Mouse (Mus musculus) forebrain, postnatal 0 days (tissue): ENCODE measurements around the gene Rasgrp4. TPM values are rescaled to one million over a fixed set of nuclear protein-coding genes. Genes with fewer than 3 reads are reported as not detected.
"Not testable (repeated sequence)": the region's sequence is repeated elsewhere in the genome, so short reads cannot be mapped to it uniquely, and the experiment has no call there.

Experiments
- ATAC-seq: fragments of 200-750 bp; cut with Nextera tagmentation; 2 replicates; pipeline ENCODE4 v1.8.0; 2017; ENCODE audit warnings: mild to moderate bottlenecking, moderate library complexity
- DNase-seq: peaks from one replicate; pipeline ENCODE4 v3.0.0-alpha.2; 2015
- H3K27ac ChIP-seq: fragments of 300-500 bp; sonication (generic); 2 replicates; pipeline ENCODE4 v1.5.1; 2014; ENCODE audit warnings: low read depth, mild to moderate bottlenecking, antibody characterized with exemption, low read length, moderate library complexity, mixed read lengths
- H3K27me3 ChIP-seq: fragments of 300-500 bp; sonication (generic); 2 replicates; pipeline ENCODE4 v1.6.1; 2014; ENCODE audit warnings: mild to moderate bottlenecking, low read length, mixed read lengths; ENCODE audit not compliant: insufficient read depth
- H3K36me3 ChIP-seq: fragments of 300-500 bp; sonication (generic); 2 replicates; pipeline ENCODE4 v1.6.1; 2014; ENCODE audit warnings: mild to moderate bottlenecking, moderate library complexity; ENCODE audit not compliant: insufficient read depth
- H3K4me1 ChIP-seq: fragments of 300-500 bp; sonication (generic); 2 replicates; pipeline ENCODE4 v1.6.1; 2014; ENCODE audit warnings: antibody characterized with exemption; ENCODE audit not compliant: insufficient read depth
- H3K4me2 ChIP-seq: fragments of 300-500 bp; sonication (generic); 2 replicates; pipeline ENCODE4 v1.6.1; 2014; ENCODE audit warnings: low read depth, mild to moderate bottlenecking, moderate library complexity
- H3K4me3 ChIP-seq: fragments of 300-500 bp; sonication (generic); 2 replicates; pipeline ENCODE4 v1.5.1; 2014; ENCODE audit warnings: low read depth, low read length, mixed read lengths
- H3K9ac ChIP-seq: fragments of 300-500 bp; sonication (generic); 2 replicates; pipeline ENCODE4 v1.6.1; 2014; ENCODE audit warnings: mild to moderate bottlenecking
- H3K9me3 ChIP-seq: fragments of 300-500 bp; sonication (generic); 2 replicates; pipeline ENCODE4 v1.6.1; 2016; ENCODE audit warnings: low read length
- CTCF ChIP-seq: sonication (generic); IDR thresholded peaks from 2 replicates; pipeline ENCODE4 v1.5.1; 2016; ENCODE audit warnings: antibody characterized with exemption, control low read depth, low read depth
- WGBS: fragments of 180-500 bp; shearing (Covaris S2); extraction: QIAGEN DNeasy Blood & Tissue Kit; methylation state at CpG from one replicate; pipeline ENCODE4 v1.1.7; 2014; 5-methylcytosine and 5-hydroxymethylcytosine counted together
- polyA plus RNA-seq: library from polyadenylated mRNA; unstranded; fragments of >200 nt; fragmentation: Nextera tagmentation; extraction: Ambion mirVana; gene quantifications from 2 replicates; pipeline ENCODE4 v1.2.1, GENCODE M21; 2015
- total RNA-seq: library from RNA; depleted of rRNA; stranded (reverse); fragments of >200 nt; gene quantifications from 2 replicates; pipeline ENCODE4 v1.2.3, GENCODE M21; 2014; rRNA removed

Gene Rasgrp4
- total and polyA plus RNA-seq, 2 experiments from 2014 or later: 1.3 to 4.0 TPM

DNA sequence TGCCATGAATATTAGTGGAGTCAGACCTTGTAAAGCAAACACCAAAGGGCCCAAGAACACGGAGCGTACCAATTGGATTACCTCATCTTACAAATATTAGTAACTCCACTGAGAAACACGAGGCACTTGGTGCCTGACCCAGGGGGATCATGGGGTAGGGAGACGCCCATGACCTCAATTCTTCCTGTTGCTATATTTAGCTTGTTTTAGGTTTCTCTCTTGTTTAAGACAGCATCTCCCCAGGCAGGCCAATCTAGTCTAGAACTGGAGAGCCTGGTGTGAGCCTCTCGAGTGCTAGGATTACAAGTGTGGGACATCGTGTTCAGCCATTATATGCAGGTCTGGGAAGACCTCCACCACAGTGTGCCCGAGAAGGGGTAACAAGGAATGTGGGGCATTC, 44.7 kb downstream of the Rasgrp4 start:
- Histone ChIP-seq H3K4me1 (peaks cover 10% of the 10 kb centered on the region), H3K4me2 (peak overlapping the region; percentile 63), H3K9ac (no peak overlapping the region), H3K27me3 (peaks cover 2% of the 10 kb centered on the region; the same call in 1 of the 2 replicates), H3K27ac (no peak overlapping the region), H3K9me3 (no peaks in the 10 kb centered on the region), H3K4me3 (peak overlapping the region; percentile 80), H3K36me3 (peaks cover 24% of the 10 kb centered on the region)
- DNase-seq (no peak), ATAC-seq (no peak)
- TF ChIP-seq CTCF: no peak
- 47% methylated on average over 7 of the region's 7 CpGs for WGBS

DNA sequence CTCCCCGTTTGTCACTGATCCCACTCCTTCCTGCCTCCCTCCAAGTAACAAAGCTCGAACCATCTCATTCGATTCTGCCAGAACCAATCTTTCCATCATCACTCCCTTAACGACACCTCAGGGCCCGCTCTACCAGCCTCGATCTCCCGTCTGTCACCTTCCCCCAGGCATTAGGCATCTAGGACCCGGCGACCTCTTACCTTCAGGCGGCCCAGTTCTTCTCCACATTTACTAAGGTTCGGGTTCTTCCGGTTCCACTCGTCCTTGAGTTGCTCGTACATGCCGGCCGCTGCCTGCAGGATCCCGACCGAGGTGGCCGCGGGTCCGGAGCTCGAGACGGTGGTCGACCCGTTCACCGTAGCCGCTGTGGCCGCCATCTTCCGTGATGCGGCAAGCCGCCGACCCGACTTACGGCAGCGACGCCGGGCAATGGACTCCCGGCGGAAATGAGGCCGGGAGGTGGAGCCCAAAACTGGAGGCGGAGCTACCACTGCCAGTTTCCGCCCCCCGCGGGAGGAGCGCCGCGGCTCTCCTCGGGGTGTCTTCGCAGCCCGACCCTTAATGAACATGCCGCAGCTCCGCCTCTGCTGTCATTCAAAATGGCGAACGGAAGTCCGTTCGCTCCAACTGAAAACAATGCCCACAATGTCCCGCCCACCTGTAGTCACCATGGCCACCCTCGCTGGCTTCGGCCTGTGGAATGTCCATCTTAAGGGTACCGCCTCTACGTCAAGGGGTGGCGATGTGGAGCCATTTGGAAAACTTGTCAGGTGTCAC, 45.6 kb downstream of the Rasgrp4 start, which contains the start of gene Psmd8:
Gene Psmd8 (minus strand): TSS at position 625 of the 777 bp plus-strand sequence.
- peak within 1 kb of the TSS; percentile 80 for H3K4me3 ChIP-seq
- H3K27ac ChIP-seq: peak within 1 kb of the TSS; percentile 36
- peak within 1 kb of the TSS; percentile 72 for H3K9ac ChIP-seq
- under 1% methylated on average over 62 of the region's 62 CpGs for WGBS
- DNase-seq (peak; percentile 98), ATAC-seq (peak; percentile 97)
- H3K4me2 ChIP-seq: peak within 1 kb of the TSS; percentile 63
- no peaks in the 10 kb centered on the region for H3K27me3 ChIP-seq
- H3K4me1 ChIP-seq: peaks cover 10% of the 10 kb centered on the region
- H3K36me3 ChIP-seq: peaks cover 14% of the 10 kb centered on the region
- TF ChIP-seq CTCF: peak; percentile 63
- H3K9me3 ChIP-seq: no peaks in the 10 kb centered on the region

DNA sequence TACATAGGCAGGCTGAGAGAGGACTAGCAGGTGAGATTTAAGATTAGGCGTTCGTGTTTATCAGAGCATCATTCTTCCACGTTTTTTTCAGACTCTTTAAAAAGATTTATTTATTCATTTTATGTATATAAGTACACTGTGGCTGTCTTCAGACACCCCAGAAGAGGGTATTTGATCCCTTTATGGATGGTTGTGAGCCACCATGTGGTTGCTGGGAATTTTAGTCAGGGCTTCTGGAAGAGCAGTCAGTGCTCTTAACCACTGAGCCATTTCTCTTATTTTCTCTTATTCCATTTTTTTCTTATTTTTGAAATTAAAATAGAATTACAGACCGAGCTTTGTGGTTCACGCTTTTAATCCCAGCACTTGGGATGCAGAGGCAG, 46.2 kb downstream of the Rasgrp4 start:
- H3K4me2 ChIP-seq: peak overlapping the region; percentile 36
- peaks cover 9% of the 10 kb centered on the region for H3K36me3 ChIP-seq
- WGBS: 38% methylated on average over 5 of the region's 5 CpGs
- TF ChIP-seq CTCF: no peak
- H3K27me3 ChIP-seq: no peaks in the 10 kb centered on the region
- H3K27ac ChIP-seq: peak overlapping the region; percentile 36
- H3K4me1 ChIP-seq: peaks cover 10% of the 10 kb centered on the region
- no peak for DNase-seq
- no peaks in the 10 kb centered on the region for H3K9me3 ChIP-seq
- ATAC-seq: peak; percentile 49
- H3K4me3 ChIP-seq: peak overlapping the region; percentile 80
- H3K9ac ChIP-seq: peak overlapping the region; percentile 72; the same call in 1 of the 2 replicates

DNA sequence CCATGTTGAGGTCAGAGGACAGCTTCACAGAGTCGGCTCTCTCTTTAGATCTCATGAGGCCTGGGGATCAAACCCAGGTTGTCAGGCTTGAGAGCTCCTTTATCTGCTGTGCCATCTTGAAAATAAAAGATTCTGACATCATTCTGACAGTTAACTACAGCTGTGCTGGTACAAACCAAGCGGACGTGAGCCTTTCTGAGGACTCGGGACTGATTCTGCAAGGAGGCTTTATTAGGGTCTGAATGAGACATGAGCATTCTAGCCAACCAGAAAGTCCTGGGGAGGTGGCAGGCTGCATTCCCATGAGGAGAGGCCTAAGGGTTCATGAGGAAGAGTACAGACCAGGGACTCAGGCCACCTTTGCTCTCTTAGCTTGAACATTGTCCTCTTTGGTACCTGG, 46.7 kb downstream of the Rasgrp4 start:
- H3K4me1 ChIP-seq: peaks cover 10% of the 10 kb centered on the region
- not testable (repeated sequence) for H3K9me3 ChIP-seq, ATAC-seq, H3K9ac ChIP-seq, H3K36me3 ChIP-seq, H3K4me2 ChIP-seq, H3K4me3 ChIP-seq, DNase-seq, H3K27ac ChIP-seq, H3K27me3 ChIP-seq
- WGBS: 73% methylated on average over 4 of the region's 4 CpGs

DNA sequence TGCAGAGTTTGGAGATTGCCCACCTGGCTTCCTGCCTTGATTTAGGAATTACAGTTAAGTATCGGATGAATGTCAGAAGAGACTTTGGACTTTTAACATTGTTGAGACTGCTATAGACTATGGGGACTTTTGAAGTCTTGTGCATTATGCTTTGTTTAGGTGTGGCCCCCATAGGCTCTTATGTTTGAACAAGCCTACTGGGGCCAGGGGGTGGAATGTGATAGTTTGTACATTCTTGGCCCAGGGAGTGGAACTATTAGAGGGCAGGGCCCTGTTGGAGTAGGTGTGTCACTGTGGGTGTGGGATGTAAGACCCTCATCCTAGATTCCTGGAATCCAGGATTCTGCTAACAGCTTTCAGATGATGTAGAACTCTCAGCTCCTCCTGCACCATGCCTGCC, 59.6 kb downstream of the Rasgrp4 start:
- not testable (repeated sequence) for H3K4me3 ChIP-seq, H3K9me3 ChIP-seq, H3K27ac ChIP-seq, H3K36me3 ChIP-seq, DNase-seq, ATAC-seq, H3K4me1 ChIP-seq, H3K9ac ChIP-seq, H3K27me3 ChIP-seq, H3K4me2 ChIP-seq
- WGBS: 88% methylated on average over 1 of the region's 1 CpGs

DNA sequence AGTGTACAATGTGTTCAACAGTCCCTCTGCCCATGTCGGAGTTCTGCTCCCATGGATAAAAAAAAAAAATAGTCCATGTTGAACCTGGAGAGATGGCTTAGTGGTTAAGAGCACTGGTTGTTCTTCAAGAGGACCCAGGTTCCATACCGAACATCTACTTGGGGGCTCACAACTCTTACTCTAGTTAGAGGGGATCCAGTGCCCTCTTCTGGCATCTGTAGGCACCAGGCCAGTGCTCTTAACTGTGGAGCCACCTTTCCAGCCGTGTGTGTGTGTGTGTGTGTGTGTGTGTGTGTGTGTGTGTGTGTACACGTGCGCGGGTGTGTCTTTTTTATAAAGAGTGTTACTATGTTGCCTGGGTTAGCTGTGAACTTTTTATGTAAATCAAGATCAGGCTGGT, 67.9 kb downstream of the Rasgrp4 start:
- Histone ChIP-seq H3K9ac (no peak overlapping the region), H3K27ac (no peak overlapping the region), H3K9me3 (no peaks in the 10 kb centered on the region), H3K4me1 (no peaks in the 10 kb centered on the region), H3K4me2 (no peak overlapping the region), H3K36me3 (no peaks in the 10 kb centered on the region), H3K27me3 (no peaks in the 10 kb centered on the region), H3K4me3 (no peak overlapping the region)
- WGBS: 84% methylated on average over 6 of the region's 6 CpGs
- TF ChIP-seq CTCF: no peak
- DNase-seq (no peak), ATAC-seq (no peak)

Other genes starting within 250 kb of the Rasgrp4 start
- 45.1 and 71.2 TPM in 2 replicates for gene Actn4, start 172.5 kb upstream of the Rasgrp4 start, total RNA-seq
- 96.0 and 103 TPM in 2 replicates for gene Actn4, start 172.5 kb upstream of the Rasgrp4 start, polyA plus RNA-seq
- 360 and 399 TPM in 2 replicates for gene Eif3k, start 153.0 kb upstream of the Rasgrp4 start, total RNA-seq
- gene Eif3k, start 153.0 kb upstream of the Rasgrp4 start, polyA plus RNA-seq: 318 and 368 TPM in 2 replicates
- gene Map4k1, start 152.8 kb upstream of the Rasgrp4 start, total RNA-seq: 3.6 and 8.9 TPM in 2 replicates
- 18.8 and 18.9 TPM in 2 replicates for gene Map4k1, start 152.8 kb upstream of the Rasgrp4 start, polyA plus RNA-seq
- gene Ryr1, start 9.7 kb upstream of the Rasgrp4 start, total RNA-seq: 4.6 and 6.7 TPM in 2 replicates
- gene Ryr1, start 9.7 kb upstream of the Rasgrp4 start, polyA plus RNA-seq: 4.2 and 8.8 TPM in 2 replicates
- 15.9 and 23.5 TPM in 2 replicates for gene Fam98c, start 21.4 kb downstream of the Rasgrp4 start, total RNA-seq
- 24.7 and 25.3 TPM in 2 replicates for gene Fam98c, start 21.4 kb downstream of the Rasgrp4 start, polyA plus RNA-seq
- 0.67 and 0.77 TPM in 2 replicates for gene Ggn, start 35.4 kb downstream of the Rasgrp4 start, total RNA-seq
- gene Ggn, start 35.4 kb downstream of the Rasgrp4 start, polyA plus RNA-seq: 0.39 and 0.40 TPM in 2 replicates
- gene Spred3, start 35.6 kb downstream of the Rasgrp4 start, total RNA-seq: 19.0 and 29.0 TPM in 2 replicates
- gene Spred3, start 35.6 kb downstream of the Rasgrp4 start, polyA plus RNA-seq: 4.7 and 6.8 TPM in 2 replicates
- gene Psmd8, start 45.9 kb downstream of the Rasgrp4 start, total RNA-seq: 245 and 253 TPM in 2 replicates
- gene Psmd8, start 45.9 kb downstream of the Rasgrp4 start, polyA plus RNA-seq: 292 and 338 TPM in 2 replicates
- 2.5 and 3.5 TPM in 2 replicates for gene Catsperg1, start 79.2 kb downstream of the Rasgrp4 start, total RNA-seq
- 0.75 and 2.3 TPM in 2 replicates for gene Catsperg1, start 79.2 kb downstream of the Rasgrp4 start, polyA plus RNA-seq
- 1.7 and 6.1 TPM in 2 replicates for gene Kcnk6, start 97.7 kb downstream of the Rasgrp4 start, total RNA-seq
- 0.88 and 0.97 TPM in 2 replicates for gene Kcnk6, start 97.7 kb downstream of the Rasgrp4 start, polyA plus RNA-seq
- 71.2 and 84.1 TPM in 2 replicates for gene Yif1b, start 103.5 kb downstream of the Rasgrp4 start, total RNA-seq
- gene Yif1b, start 103.5 kb downstream of the Rasgrp4 start, polyA plus RNA-seq: 97.7 and 100 TPM in 2 replicates
- 0.23 TPM in 1 of 2 replicates, not detected in the other for gene 2200002D01Rik, start 113.6 kb downstream of the Rasgrp4 start, total RNA-seq
- gene 2200002D01Rik, start 113.6 kb downstream of the Rasgrp4 start, polyA plus RNA-seq: 0.67 and 0.82 TPM in 2 replicates
- 32.3 and 36.7 TPM in 2 replicates for gene Spint2, start 147.1 kb downstream of the Rasgrp4 start, total RNA-seq
- gene Spint2, start 147.1 kb downstream of the Rasgrp4 start, polyA plus RNA-seq: 94.6 and 127 TPM in 2 replicates
- 1.5 and 2.0 TPM in 2 replicates for gene Ppp1r14a, start 154.5 kb downstream of the Rasgrp4 start, total RNA-seq
- gene Ppp1r14a, start 154.5 kb downstream of the Rasgrp4 start, polyA plus RNA-seq: 2.3 and 2.8 TPM in 2 replicates
- gene Dpf1, start 169.1 kb downstream of the Rasgrp4 start, total RNA-seq: 246 and 291 TPM in 2 replicates
- gene Dpf1, start 169.1 kb downstream of the Rasgrp4 start, polyA plus RNA-seq: 243 and 248 TPM in 2 replicates